Mouse (Mus musculus) megakaryocyte-erythroid progenitor cell, adult 5-6 weeks (primary cell): Measurements from ENCODE around the gene Fgf11. TPM values are rescaled to one million over a fixed set of nuclear protein-coding genes. Genes with fewer than 3 reads are reported as not detected.
A peak's percentile ranks its signal among the peaks of the same experiment; 100 is the strongest.

Source experiments
- ATAC-seq: replicated peaks from 2 replicates; pipeline ENCODE4 v1.8.0; 2016; ENCODE audit warnings: mild to moderate bottlenecking, inconsistent platforms; ENCODE audit not compliant: severe bottlenecking, poor library complexity, low FRiP score, low TSS enrichment
- total RNA-seq, 2 experiments: library from RNA; stranded (forward) in 1 of 2; stranded (reverse) in 1 of 2; fragments of 200-1000, 215-1000 nt in 1 of 2; fragments of >200 nt in 1 of 2; fragmentation: Nextera tagmentation in 1 of 2; gene quantifications; 2 replicates each; pipeline ENCODE4 v1.2.3; 2014 to 2017

Fgf11 gene
- total RNA-seq, 2 experiments from 2014 or later, result 0.63 TPM; not detected in 1

- no peak for ATAC-seq
Measured at GRCm38 (mm10) chr11:69818871-69819270, 17.2 kb upstream of the Fgf11 start.

DNA sequence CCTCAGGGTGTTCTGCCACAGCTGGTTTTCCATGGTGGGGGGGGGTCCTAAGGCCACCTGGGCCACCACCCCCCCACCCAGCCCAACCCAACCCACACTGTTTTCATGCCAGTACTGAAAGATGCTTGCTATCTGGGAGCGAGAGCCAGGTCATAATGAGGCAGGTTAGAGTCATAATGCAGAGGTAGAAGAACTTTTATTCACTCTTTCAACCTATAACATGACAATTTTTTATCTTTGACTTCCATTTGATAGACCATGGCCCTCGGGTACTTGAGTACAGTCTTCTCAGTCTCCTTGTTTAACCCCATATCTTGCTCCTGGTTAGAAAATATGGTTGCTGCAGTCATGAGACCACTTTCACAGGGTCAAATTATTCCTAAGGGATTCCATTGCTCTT is 16.7 kb upstream of the Fgf11 start, which contains the start of gene Spem2:
Gene Spem2, minus strand, starts transcription at position 101 of the 400 bp plus-strand sequence.
- no peak for ATAC-seq

DNA sequence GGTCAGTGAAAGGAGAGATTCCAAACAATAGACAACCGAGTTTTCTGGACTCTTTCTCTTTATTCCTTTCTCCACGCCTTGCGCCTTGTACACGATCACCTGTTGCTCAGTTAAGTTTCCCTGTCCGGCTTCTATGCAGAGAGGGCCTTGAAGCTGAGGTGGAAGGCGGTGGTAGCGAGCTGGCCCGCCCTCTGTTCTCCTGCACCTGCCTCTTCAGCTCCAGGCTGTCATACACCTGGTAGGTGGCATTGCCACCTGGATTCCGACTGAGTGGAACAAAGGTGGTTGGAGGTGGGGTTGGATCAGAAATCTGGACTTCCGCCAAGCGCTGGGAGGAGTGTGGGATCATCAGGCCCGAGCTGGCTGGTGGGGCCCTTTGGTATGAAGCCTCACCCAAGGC is 14.9 kb upstream of the Fgf11 start:
- no peak for ATAC-seq

DNA sequence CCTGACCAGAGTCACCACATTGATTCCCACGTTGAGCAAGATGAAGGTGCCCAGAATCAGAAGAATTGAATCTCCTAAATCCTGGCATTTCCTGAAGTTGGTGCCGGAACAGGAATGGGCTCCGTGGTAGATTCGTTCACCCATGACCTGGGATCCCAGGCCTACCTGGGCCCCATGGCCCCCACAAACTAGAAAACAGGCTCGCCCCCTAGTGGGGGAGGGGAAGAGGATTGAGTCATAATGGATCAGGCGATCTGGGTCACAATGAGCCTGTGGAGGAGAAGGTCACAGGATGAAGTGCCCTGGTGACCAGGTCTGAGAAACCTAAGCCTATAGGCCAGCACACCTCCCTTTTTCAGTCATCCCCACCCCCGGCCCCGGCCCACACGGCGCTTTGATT is 13.5 kb upstream of the Fgf11 start, which contains the start of gene Gm39566:
Gene Gm39566, minus strand, starts transcription at position 144 of the 400 bp plus-strand sequence.
- ATAC-seq, result no peak

DNA sequence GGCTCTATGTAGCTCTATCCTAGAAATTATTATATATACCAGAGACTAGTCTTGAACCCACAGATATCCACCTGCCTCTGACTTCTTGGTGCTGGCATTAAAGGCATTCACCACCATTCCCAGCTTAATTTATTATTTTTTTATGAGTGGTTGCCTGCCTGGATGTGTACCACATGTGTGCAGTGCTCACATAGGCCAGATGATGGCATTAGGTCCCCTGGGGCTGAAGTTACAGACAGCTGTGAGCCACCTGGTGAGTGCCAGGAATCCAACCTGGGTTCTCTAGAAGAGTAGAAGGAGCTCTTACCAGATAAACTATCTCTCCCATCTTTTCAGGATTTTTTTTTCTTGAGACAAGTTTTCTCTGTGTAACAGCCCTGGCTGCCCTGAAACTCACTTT is 8.6 kb upstream of the Fgf11 start:
- no peak for ATAC-seq

DNA sequence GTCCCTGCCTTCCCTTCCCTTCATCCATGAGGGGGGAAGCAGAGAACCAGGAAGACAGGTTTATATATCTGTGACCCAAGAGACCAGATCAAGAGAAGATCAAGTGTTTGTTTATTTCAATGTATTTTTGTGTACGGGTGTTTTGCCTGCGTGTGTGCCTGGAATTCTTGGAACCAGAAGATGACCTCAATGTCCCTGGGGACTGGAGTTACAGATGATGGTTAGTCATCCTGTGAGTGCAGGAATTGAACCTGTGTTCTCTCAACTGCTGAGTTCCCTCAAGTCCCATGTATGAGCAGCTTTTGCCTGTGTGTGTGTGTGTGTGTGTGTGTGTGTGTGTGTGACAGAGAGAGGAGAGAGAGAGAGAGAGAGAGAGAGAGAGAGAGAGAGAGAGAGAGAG is 6.0 kb upstream of the Fgf11 start:
- ATAC-seq, result no peak

GRCm38 (mm10) chr11:69806378-69806777 is 4.7 kb upstream of the Fgf11 start:
- no peak for ATAC-seq

DNA sequence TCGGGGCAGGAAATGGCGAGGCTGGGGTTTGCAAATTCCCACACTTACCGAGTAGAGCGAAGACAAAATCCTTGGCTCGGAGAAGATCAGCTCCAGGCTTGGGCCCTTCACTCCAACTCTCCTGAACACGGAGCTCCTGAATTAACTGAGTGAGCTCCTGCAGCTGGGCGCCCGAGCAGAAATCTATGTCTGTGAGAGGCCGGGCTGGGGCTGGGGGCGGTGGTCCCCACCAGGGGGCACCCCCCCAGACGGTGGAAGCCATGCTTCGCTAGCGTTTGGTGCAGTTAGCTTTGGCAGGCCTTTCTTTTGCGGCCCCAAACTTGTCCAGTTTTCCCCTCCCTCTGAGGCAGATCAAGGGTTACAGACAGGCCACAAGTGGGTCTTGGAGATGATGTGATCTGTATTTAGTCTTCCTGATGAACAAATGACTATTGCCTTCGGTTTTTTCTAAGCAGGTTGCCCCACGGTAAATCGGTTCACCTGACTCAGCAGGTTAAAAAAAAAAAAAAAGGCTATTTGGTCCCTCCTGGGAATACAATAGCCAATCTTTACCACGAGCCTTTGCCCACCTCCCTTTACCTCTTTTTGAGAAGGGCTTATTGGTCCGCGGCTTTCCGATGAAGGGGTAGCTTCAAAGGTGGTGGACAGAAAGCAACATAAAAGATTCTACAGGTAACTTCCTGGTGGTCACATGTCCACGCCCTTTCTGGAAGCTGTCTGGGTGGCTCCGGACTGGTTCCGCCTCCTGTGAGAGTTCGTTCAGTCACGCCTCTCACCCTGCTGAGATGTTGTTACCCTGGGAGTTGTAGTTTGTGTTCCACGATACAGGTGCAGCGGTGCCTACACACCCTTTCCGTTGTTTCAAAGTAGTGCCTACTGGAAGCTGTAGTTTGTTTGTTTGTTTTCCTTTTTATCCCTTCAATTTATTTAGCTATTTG is 3.6 kb upstream of the Fgf11 start, which contains the start of gene Tmem102:
Gene Tmem102, minus strand, starts transcription at position 653 of the 938 bp plus-strand sequence.
- no peak for ATAC-seq

- ATAC-seq, result no peak
Measured at GRCm38 (mm10) chr11:69804652-69804940, 2.9 kb upstream of the Fgf11 start.

DNA sequence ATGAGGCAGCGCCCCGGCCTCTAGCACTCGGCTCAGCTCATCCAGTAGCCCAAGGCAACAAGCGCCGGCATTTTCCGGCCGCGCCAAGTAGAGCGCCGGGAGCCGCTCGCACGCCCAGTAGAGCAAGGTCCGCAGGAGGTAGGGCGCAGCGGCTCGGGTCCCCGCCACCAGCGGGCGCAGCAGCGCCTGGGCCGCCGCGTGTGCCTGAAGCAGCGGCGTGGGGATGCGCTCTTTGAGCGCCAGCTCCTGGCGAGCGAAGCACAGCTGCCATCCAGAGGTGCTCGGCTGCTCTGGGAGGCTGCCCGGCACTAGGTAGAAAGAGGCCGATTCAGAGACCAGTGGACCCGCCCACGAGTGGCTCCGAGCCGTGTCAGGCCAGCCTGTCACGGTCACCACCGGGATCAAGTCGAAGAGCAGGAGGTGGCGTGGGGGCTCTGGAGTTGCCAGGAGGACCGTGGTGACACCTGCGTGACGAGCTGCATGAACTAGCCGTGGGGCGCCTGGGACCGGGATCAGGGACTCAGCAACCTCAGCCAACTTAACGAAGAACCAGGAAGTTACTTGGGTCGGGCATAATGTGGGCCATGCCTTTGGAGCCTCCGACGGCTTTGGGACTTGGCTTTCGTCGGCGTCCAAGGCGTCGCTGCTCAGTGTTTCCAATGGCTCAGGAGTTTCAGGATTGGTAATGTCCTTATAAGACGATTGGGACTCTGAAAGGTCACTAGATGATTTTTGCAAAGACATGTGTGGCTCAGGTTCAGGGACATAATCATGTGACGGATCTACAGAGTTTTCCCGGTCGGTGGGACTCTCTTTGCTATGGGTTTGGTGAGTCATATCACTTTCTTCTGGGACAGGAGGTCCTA is 2.4 kb upstream of the Fgf11 start:
- peak; percentile 72 for ATAC-seq

- ATAC-seq, result no peak; the same call in 1 of the 2 replicates
Measured at GRCm38 (mm10) chr11:69803328-69803727, 1.7 kb upstream of the Fgf11 start.

DNA sequence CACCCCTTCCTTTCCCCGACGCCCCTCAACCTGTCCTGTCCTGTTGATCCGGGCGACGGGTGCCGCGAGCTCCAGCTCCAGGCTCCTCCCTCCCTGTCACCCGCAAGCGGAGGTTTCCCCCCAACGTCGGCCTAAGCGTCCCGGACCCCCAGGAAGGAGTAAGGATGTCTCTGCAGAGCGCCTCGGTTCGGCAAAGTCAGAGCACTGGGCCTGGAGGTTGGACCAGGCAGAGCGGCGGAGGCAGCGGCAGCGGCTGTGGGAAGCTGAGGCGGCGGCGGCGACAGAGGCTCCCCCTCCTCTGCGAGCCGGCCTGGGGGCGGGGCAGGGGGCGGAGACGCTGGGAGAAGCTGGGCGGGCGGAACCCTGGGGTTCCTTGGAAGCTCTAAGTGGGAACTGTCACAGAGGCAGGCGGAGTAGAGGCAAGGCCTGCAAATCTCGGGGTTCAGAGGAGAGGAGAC is 1.0 kb upstream of the Fgf11 start:
- ATAC-seq, result 0 out of 2 replicates have a peak, but pooled peaks have one; percentile 31

DNA sequence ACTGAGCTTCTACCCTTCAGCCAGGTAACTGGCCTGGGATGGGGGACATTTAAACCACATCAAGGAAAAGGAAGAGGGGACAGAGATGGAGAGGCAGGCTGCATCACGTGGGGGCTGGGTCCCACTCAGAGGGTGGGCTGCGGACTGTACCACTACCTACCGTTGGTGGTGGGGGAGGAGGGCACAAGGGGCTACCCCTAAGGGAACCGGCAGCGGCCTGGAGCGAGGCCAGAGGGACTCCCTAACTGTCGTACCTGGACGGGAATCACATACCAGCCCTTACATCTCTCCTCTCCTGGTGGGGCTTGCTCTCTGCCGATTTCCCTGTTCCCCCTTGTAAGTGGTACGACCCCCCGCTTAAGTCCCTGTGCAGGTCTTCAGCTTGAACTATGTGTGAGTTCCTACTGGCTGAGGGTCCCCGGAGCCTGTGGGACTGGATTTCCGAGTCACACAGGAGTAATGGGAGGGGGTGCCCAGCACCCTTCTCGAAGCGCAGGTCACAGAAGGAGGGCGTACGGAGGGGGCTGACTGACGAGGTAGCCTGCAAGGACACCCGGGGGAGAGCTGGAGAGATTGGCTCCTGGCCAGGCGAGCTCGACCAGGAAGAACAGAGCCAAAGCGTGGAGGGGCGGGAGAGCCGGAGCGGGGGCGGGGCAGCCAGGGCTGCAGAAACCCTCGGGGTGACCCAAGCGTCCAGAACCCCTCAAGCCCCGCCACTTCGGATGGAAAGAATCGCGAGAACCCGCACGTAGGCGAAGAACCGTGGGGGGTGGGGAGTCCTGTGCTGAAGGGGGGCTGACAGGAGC is 1.1 kb downstream of the Fgf11 start:
- no peak for ATAC-seq

GRCm38 (mm10) chr11:69800138-69800391 is 1.6 kb downstream of the Fgf11 start:
- ATAC-seq, result no peak

GRCm38 (mm10) chr11:69799394-69800137 is 2.1 kb downstream of the Fgf11 start:
- ATAC-seq, result no peak

DNA sequence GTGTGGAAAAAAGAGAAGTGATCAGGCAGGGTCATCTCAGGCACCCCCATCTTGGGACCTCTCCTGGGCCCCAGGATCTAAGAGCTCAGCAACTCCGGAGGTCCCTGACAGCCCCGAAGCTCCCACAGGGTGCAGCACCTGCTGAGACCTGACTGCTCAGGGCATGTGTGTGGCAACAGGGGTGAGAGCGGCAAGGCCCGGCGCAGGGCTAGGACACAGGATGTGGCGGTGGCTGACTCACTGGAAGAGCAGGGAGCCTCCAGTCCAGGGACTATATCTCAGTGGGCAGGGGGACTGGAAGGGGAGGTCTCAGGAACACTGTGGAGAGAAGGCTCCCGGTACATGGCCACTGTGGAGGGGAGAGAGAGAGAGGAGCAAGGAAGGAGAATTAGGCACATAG is 3.7 kb downstream of the Fgf11 start:
- no peak for ATAC-seq

GRCm38 (mm10) chr11:69795983-69796435 is 5.6 kb downstream of the Fgf11 start:
- ATAC-seq, result no peak

DNA sequence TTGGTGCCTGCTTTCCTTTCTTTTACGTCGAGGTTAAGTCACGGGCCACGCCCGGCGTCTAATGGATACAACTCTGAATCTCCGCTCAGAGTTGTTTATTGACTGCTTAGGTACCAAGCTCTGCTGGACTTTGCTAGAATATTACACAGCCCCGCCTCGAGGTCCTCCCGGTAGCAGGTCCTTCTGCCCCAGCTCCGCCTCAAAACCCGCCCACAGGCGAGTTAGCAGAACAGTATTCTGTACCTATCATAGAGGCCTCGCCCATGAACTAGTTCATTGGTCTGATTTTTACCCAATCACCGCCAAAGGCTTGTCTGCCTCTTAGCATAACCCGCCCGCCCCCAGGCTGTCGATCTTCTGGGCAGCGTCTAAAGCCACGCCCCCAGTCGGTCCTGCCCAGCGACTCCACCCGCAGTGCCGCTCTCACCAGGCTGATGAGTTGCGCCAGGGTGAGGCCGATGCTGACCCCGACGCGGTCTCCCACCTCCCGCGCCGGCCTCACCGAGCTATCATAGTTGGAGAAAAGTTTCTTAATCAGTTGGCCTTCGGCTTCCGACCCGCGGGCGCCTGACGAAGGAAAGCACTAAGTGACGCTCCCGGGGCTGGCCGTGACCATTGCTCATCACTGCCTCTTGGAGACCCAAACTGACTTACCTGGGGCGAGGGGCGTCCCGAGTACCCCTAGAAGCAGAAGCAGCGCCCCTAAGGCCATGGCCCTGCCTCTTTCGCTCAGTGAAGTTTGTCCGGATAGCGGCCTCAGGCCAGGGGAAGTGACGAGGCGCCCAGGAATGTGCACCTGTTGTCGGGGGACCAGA is 6.3 kb downstream of the Fgf11 start, which contains the start of gene Chrnb1:
Gene Chrnb1, minus strand, starts transcription at position 776 of the 815 bp plus-strand sequence.
- ATAC-seq, result peak; percentile 99
